Mouse (Mus musculus) brain, embryonic 14.5 days (tissue): Measurements from ENCODE around the gene Ppil2. TPM values are rescaled to one million over a fixed set of nuclear protein-coding genes. Genes with fewer than 3 reads are reported as not detected.

ENCODE experiments used
- DNase-seq: peaks from one replicate; pipeline ENCODE4 v3.0.0-alpha.2; 2011; ENCODE audit warnings: low read depth
- CTCF ChIP-seq: fragments of 200-500 bp; IDR thresholded peaks from 2 replicates; pipeline ENCODE4 v1.5.1; 2012; ENCODE audit warnings: inconsistent platforms, mild to moderate bottlenecking, moderate library complexity, borderline replicate concordance; ENCODE audit not compliant: insufficient read depth, insufficient read length; ENCODE audit errors: extremely low read depth
- POLR2A ChIP-seq: fragments of 200-500 bp; IDR thresholded peaks from 2 replicates; pipeline ENCODE4 v1.6.1; 2012; ENCODE audit warnings: mild to moderate bottlenecking, inconsistent platforms, borderline replicate concordance; ENCODE audit not compliant: poor library complexity, insufficient read depth, insufficient read length, severe bottlenecking; ENCODE audit errors: extremely low read depth
- polyA plus RNA-seq: library from polyadenylated mRNA; depleted of rRNA; stranded (reverse); fragments of >200 nt; gene quantifications from 2 replicates; pipeline ENCODE4 v1.2.3, GENCODE M21; 2012; rRNA removed

The Ppil2 gene
- polyA plus RNA-seq, 1 experiment, result 134 TPM

DNA sequence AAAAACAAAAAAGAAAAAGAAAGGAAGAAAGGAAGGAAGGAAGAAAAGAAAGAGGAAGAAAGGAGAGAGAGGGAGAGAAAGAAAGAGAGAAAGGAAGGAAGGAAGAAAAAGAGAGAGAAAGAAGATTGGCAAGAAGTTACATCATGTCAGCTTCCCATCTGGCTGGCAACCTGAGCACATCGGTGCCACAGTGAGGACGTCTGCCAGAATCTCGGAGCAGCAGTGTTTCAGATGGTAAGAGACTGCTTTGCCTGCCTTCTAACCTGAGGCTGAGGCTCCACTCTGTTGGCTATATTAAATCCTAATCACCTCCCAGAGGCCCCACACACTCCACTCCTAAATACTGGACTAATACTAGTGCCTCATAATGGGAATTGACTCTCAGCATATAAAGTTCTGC is 57.2 kb downstream of the Ppil2 start:
- peak; percentile 69 for DNase-seq
- TF ChIP-seq POLR2A (no peak), CTCF (no peak)

- no peak for DNase-seq
- TF ChIP-seq POLR2A (no peak), CTCF (no peak)
Observed at GRCm38 (mm10) chr16:17052087-17052486, 59.0 kb downstream of the Ppil2 start.

DNA sequence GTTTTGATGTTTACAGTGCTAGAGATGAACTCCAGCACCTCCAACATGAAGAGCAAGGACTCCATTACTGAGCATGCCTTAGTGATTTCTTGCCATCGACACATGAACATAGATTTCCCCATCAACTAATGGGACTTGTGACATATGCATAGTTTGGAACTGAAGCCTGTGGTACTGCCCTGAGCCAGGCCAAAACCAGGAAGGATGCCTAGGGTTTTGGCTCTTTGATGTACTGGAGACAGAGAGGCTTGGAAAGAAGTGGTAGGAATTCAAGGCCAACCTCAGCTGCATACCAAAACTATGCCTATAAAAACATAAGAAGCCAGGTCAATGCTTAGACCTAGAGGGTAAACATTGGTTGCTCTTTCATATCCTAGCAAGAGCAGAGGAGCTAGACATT is 61.2 kb downstream of the Ppil2 start:
- TF ChIP-seq POLR2A (no peak), CTCF (no peak)
- no peak for DNase-seq

- TF ChIP-seq CTCF (no peak), POLR2A (no peak)
- DNase-seq, result no peak
Observed at GRCm38 (mm10) chr16:17045287-17045686, 65.8 kb downstream of the Ppil2 start.

- DNase-seq, result no peak
- TF ChIP-seq POLR2A, result no peak
- no peak for TF ChIP-seq CTCF
Observed at GRCm38 (mm10) chr16:17044320-17044719, 66.7 kb downstream of the Ppil2 start.

DNA sequence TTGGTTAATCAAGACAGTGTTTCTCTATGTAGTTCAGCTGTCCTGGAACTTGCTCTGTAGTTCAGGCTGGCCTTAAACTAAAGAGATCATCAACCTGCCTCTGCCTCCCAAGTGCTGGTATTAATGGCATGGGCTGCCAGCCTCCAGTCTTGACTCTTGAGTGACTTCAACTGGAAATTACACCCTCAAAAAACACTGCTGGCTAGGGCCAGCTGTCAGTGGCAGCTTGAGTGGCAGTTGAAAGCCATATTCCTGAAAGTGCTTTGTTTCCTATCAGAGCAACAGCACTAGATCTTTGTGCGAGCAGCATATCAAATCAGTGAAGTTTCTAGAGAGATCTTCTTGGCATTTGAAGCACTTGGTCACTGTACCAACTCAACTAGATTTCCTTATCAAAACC is 69.6 kb downstream of the Ppil2 start:
- no peak for DNase-seq
- TF ChIP-seq POLR2A, result no peak
- no peak for TF ChIP-seq CTCF

DNA sequence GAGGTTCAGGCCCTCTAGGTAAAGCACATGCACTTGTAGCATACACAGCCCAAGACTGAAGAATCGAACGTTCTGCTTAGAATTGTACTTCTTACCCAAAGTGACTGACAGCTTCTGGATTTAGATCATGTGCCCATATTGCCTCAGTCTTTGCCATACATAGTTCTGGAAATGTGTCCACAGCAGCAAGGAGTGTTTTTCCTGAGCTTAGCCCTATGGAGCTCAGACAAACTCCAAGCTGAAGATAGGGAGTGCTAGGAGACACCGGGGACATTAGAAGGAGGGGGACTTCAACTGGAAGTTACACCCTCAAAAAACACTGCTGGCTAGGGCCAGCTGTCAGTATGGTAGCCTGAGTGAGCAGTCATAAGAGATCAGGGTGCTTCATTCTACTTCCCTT is 70.3 kb downstream of the Ppil2 start:
- TF ChIP-seq CTCF (no peak), POLR2A (no peak)
- DNase-seq, result no peak

Other genes starting within 250 kb of the Ppil2 start
- 0.18 TPM in 1 of 2 replicates, not detected in the other for gene Igll1, start 247.3 kb downstream of the Ppil2 start, polyA plus RNA-seq
- gene Top3b, start 240.5 kb downstream of the Ppil2 start, polyA plus RNA-seq, result 97.3 and 103 TPM in 2 replicates
- 1.2 and 3.3 TPM in 2 replicates for gene Vpreb1, start 240.4 kb downstream of the Ppil2 start, polyA plus RNA-seq
- 28.0 and 31.7 TPM in 2 replicates for gene Ppm1f, start 214.8 kb downstream of the Ppil2 start, polyA plus RNA-seq
- gene Mapk1, start 127.9 kb downstream of the Ppil2 start, polyA plus RNA-seq, result 160 and 166 TPM in 2 replicates
- gene Ypel1, start 41.6 kb downstream of the Ppil2 start, polyA plus RNA-seq, result 74.8 and 97.9 TPM in 2 replicates
- gene 2610318N02Rik, start 13.9 kb upstream of the Ppil2 start, polyA plus RNA-seq, result 35.9 and 55.8 TPM in 2 replicates
- 20.2 and 23.4 TPM in 2 replicates for gene Sdf2l1, start 21.1 kb upstream of the Ppil2 start, polyA plus RNA-seq
- 41.9 and 51.4 TPM in 2 replicates for gene Ydjc, start 33.4 kb upstream of the Ppil2 start, polyA plus RNA-seq
- 5.4 and 6.2 TPM in 2 replicates for gene Ccdc116, start 36.0 kb upstream of the Ppil2 start, polyA plus RNA-seq
- gene Ube2l3, start 91.4 kb upstream of the Ppil2 start, polyA plus RNA-seq, result 96.5 and 127 TPM in 2 replicates
- gene Rimbp3, start 97.3 kb upstream of the Ppil2 start, polyA plus RNA-seq, result 1.3 and 2.2 TPM in 2 replicates
- 12.1 and 16.4 TPM in 2 replicates for gene Hic2, start 122.3 kb upstream of the Ppil2 start, polyA plus RNA-seq
- gene Tmem191c, start 164.8 kb upstream of the Ppil2 start, polyA plus RNA-seq, result 46.6 and 63.5 TPM in 2 replicates
- 0.93 and 0.98 TPM in 2 replicates for gene Serpind1, start 220.1 kb upstream of the Ppil2 start, polyA plus RNA-seq